Mouse (Mus musculus): ENCODE data around the gene Kcnk5.

DNA sequence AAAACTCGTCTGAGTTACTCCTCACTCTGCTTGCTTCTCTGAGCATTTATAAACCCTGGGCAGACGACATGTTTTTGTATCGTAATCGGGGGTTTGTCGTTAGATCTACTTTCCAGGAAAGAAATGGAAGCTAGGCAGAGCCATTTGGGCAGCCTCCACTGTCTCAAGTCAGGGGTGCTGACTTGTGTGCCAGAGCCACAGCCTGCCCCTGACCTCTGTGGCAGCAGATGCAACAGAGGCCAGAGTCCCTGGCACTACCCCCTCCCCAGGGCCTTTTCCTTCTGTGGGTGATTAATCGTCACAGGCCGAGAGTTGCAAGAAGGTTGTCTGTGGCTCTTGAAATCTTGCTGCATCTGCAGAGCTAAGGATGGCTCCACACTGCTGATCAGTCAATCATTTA, 987 bp upstream of the Kcnk5 start:
- TF ChIP-seq CTCF (conservative IDR thresholded peaks at IDR 0.05; ENCODE audit: low read length) (no peak), NANOG (IDR thresholded peaks at IDR 0.05; ENCODE audit: borderline replicate concordance, low read length) (no peak)

Data from E14TG2a.4 (cell line).